Comparison of ENCODE assay signal across 9 mouse cellular contexts in the genomic region with DNA sequence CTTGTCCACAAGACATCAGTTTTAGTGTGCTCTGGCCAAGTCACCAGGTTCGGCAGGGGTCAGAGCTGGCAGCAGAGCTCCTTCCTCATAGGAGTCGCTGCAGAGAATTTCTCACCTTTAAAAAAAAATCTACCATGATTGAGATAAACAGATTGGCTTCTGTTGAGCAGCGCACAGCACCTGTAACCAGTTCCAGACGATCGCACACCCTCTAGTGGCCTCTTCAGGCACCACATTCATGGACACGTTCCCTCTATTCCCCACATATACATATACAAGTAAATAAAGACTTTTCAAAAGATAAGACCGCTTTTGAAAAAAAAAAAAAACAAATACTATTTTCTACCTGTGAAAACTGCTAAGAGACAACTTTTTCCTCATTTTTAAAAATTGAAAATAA.
DNase-seq lines count a peak whose midpoint lies in the region; ATAC-seq and TF ChIP-seq lines count a peak whose summit lies in the region.
"Had no signal": no experiment of that assay in that cellular context is flagged by ENCODE, and none has a peak within 500 bp of the region (broad histone marks: within the 10 kb centered on the region; RNA-seq: fewer than 3 reads in every experiment).

No protein-coding gene starts in this region.

- DNase-seq in gastrocnemius, adult 2 months: peak; percentile 56
- no peak for DNase-seq in gastrocnemius, postnatal 14 days
- DNase-seq in 3T3-L1 (ENCODE audit: low read depth, low spot score): peak; percentile 61
- DNase-seq in adrenal gland, postnatal 14 days: peak; percentile 60
- DNase-seq in embryonic facial prominence, embryonic 10.5 days (ENCODE audit: low spot score): peak; percentile 61
- peak; percentile 71 for DNase-seq in induced T-regulatory cell, adult 2 months (ENCODE audit: low read depth)
- DNase-seq in liver, embryonic 13.5 days: peak; percentile 10
- peak; percentile 57 for DNase-seq in right cerebral cortex, postnatal 14 days

- no peaks in the 10 kb centered on the region for H3K4me1 ChIP-seq in embryonic facial prominence, embryonic 10.5 days
- no peaks in the 10 kb centered on the region for H3K4me1 ChIP-seq in liver, embryonic 13.5 days (replicated peaks)

- H3K27ac ChIP-seq in gastrocnemius, adult 2 months: no peak overlapping the region
- H3K27ac ChIP-seq in embryonic facial prominence, embryonic 10.5 days (replicated peaks): no peak overlapping the region
- H3K27ac ChIP-seq in liver, embryonic 13.5 days: no peak overlapping the region

- H3K36me3 ChIP-seq in embryonic facial prominence, embryonic 10.5 days (replicated peaks): no peaks in the 10 kb centered on the region
- no peaks in the 10 kb centered on the region for H3K36me3 ChIP-seq in liver, embryonic 13.5 days
- H3K36me3 ChIP-seq: G1E had no signal

- H3K4me2 ChIP-seq in liver, embryonic 13.5 days: no peak overlapping the region

- no peaks in the 10 kb centered on the region for H3K27me3 ChIP-seq in embryonic facial prominence, embryonic 10.5 days (replicated peaks; ENCODE audit: low read depth, poor library complexity, severe bottlenecking)
- no peaks in the 10 kb centered on the region for H3K27me3 ChIP-seq in liver, embryonic 13.5 days

- WGBS in embryonic facial prominence, embryonic 10.5 days: 32% methylated on average over 7 of the region's 7 CpGs
- WGBS in liver, embryonic 13.5 days (ENCODE audit: insufficient replicate concordance): 21% methylated on average over 7 of the region's 7 CpGs

- H3K9me3 ChIP-seq in embryonic facial prominence, embryonic 10.5 days: no peaks in the 10 kb centered on the region
- H3K9me3 ChIP-seq in liver, embryonic 13.5 days (replicated peaks): no peaks in the 10 kb centered on the region
- H3K9me3 ChIP-seq: G1E had no signal

- peak; percentile 72 for TF ChIP-seq CTCF in gastrocnemius, adult 2 months (IDR thresholded peaks at IDR 0.05)

- ATAC-seq in liver, embryonic 13.5 days (ENCODE audit: low read depth): no peak

- no peak overlapping the region for H3K4me3 ChIP-seq in gastrocnemius, adult 2 months
- no peak overlapping the region for H3K4me3 ChIP-seq in embryonic facial prominence, embryonic 10.5 days
- H3K4me3 ChIP-seq in liver, embryonic 13.5 days (replicated peaks): no peak overlapping the region

- H3K9ac ChIP-seq in liver, embryonic 13.5 days: no peak overlapping the region

- intact Hi-C loops in gastrocnemius, adult 2 months (cut with DNase I): loop anchor here (1.0 to 5.0 kb wide), 2 partner anchors 62 to 202 kb away; no protein-coding TSS in a partner anchor
- intact Hi-C loops in gastrocnemius, postnatal 14 days (cut with DNase I; ENCODE audit: low total_unique reads): no loop called here
